Mouse (Mus musculus) C2C12 (cell line): ENCODE results near the gene Wdr18. TPM values are rescaled to one million over a fixed set of nuclear protein-coding genes. Genes with fewer than 3 reads are reported as not detected.

ENCODE experiments used
- H3K27me3 ChIP-seq: one replicate; pipeline ENCODE4 v1.6.1; 2011; ENCODE audit not compliant: control insufficient read depth, insufficient read depth, insufficient read length
- H3K36me3 ChIP-seq: one replicate; pipeline ENCODE4 v1.6.1; 2011; ENCODE audit not compliant: control insufficient read depth, insufficient read depth
- H3K4me3 ChIP-seq: one replicate; pipeline ENCODE4 v1.5.1; 2011; ENCODE audit warnings: mild to moderate bottlenecking, control low read depth; ENCODE audit not compliant: poor library complexity, insufficient read depth, severe bottlenecking
- H3K79me2 ChIP-seq: one replicate; pipeline ENCODE4 v1.6.1; 2011; ENCODE audit not compliant: control insufficient read depth, insufficient read depth
- H3K79me3 ChIP-seq: one replicate; pipeline ENCODE4 v1.6.1; 2011; ENCODE audit warnings: low read depth, control low read depth
- H3ac ChIP-seq: one replicate; pipeline ENCODE3; 2011; ENCODE audit warnings: low read depth; ENCODE audit not compliant: control insufficient read depth, insufficient read length
- CEBPB ChIP-seq: IDR thresholded peaks from one replicate; pipeline ENCODE4 v1.6.1; 2011; ENCODE audit warnings: low read depth, mild to moderate bottlenecking, control low read depth, moderate library complexity
- CTCF ChIP-seq: IDR thresholded peaks from one replicate; pipeline ENCODE4 v1.5.1; 2011; ENCODE audit not compliant: control insufficient read depth, insufficient read depth, insufficient read length
- FOSL1 ChIP-seq: IDR thresholded peaks from one replicate; pipeline ENCODE4 v1.8.0; 2011; ENCODE audit warnings: mild to moderate bottlenecking, low read length; ENCODE audit not compliant: poor library complexity, insufficient read depth, severe bottlenecking
- MAX ChIP-seq: IDR thresholded peaks from one replicate; pipeline ENCODE4 v1.6.1; 2011; ENCODE audit warnings: mild to moderate bottlenecking, control low read depth
- MYOD1 ChIP-seq: IDR thresholded peaks from one replicate; pipeline ENCODE4 v1.6.1; 2011; ENCODE audit warnings: low read depth; ENCODE audit not compliant: control insufficient read depth, insufficient read length
- MYOG ChIP-seq: IDR thresholded peaks from one replicate; pipeline ENCODE4 v1.6.1; 2011; ENCODE audit not compliant: control insufficient read depth, insufficient read length; ENCODE audit errors: extremely low read depth
- USF1 ChIP-seq: IDR thresholded peaks from one replicate; pipeline ENCODE4 v1.6.1; 2011; ENCODE audit warnings: low read depth, mild to moderate bottlenecking, control low read depth, moderate library complexity
- polyA plus RNA-seq: library from polyadenylated mRNA; unstranded; fragments of >200 nt; fragmentation: generic; extraction: Trizol; gene quantifications from one replicate; pipeline ENCODE4 v1.2.1, GENCODE M21; 2012; ENCODE audit warnings: missing spikeins

Gene Wdr18
- polyA plus RNA-seq, 1 experiment: 48.6 TPM

DNA sequence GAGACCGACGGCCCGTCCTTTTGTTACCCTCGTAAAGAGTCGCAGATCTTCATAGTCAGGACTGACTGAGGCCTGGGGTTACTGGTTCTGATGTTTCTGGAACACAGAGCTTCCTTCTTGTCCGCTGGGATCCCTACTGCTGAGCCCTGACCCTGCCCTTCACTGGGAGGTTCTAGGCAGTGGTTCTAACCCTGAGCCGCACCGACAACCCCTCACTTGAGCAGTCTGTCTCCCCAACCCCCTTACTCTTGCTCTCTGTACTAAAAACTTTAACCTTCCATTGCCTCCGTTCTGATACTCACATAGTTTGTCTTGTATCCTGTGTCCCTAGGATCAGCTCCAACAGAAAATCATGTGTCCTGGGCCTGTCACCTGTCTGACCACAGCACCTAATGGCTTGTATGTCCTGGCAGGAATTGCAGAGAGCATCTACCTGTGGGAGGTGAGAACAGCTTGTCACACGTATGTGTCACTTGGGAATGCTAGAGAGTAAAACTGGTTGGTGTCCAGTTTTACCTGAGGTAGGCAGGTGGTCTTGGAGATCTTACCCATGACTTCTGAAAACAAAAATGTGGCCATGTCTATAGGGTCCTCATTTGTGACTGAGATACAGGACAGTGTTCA, 831 bp downstream of the Wdr18 start:
- TF ChIP-seq USF1 (no peak), CEBPB (no peak), CTCF (no peak)
- H3ac ChIP-seq: peak overlapping the region; percentile 99
- peaks cover 38% of the 10 kb centered on the region for H3K36me3 ChIP-seq
- no peaks in the 10 kb centered on the region for H3K27me3 ChIP-seq
- H3K4me3 ChIP-seq: peak overlapping the region; percentile 98
- peaks cover 32% of the 10 kb centered on the region for H3K79me2 ChIP-seq
- peaks cover 20% of the 10 kb centered on the region for H3K79me3 ChIP-seq

GRCm38 (mm10) chr10:79964727-79965126, 4.8 kb downstream of the Wdr18 start:
- H3K36me3 ChIP-seq: peaks cover 64% of the 10 kb centered on the region
- H3K4me3 ChIP-seq: no peak overlapping the region
- H3K79me2 ChIP-seq: peaks cover 32% of the 10 kb centered on the region
- TF ChIP-seq FOSL1 (no peak), CTCF (no peak), USF1 (no peak), MYOG (no peak), CEBPB (no peak), MYOD1 (no peak), MAX (no peak)
- no peaks in the 10 kb centered on the region for H3K27me3 ChIP-seq
- H3K79me3 ChIP-seq: peaks cover 20% of the 10 kb centered on the region
- H3ac ChIP-seq: no peak overlapping the region

DNA sequence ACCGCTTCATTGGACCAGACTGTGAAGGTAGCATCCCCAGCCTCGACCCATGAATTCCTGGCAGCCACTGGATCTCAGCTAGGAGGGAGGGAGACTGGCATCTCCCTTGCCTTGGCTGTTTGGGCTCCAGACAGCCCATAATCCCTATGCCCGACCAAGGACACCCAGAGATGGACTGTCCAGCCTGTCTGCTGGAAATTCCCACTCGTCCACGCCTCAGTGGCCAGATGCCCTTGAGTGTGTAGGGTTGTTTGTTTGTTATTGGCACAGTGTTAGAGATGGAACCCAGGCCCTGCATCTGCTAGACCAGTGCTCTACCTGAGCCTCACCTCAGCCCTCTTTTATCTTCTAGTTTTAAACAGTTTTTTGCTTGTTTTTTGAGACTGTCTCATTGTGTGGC, 5.4 kb downstream of the Wdr18 start:
- TF ChIP-seq MYOG (no peak), FOSL1 (no peak), USF1 (no peak), CEBPB (no peak), MYOD1 (no peak), MAX (no peak)
- H3K79me2 ChIP-seq: peaks cover 28% of the 10 kb centered on the region
- H3K79me3 ChIP-seq: peaks cover 16% of the 10 kb centered on the region
- no peaks in the 10 kb centered on the region for H3K27me3 ChIP-seq
- H3ac ChIP-seq: no peak overlapping the region
- no peak overlapping the region for H3K4me3 ChIP-seq
- peaks cover 64% of the 10 kb centered on the region for H3K36me3 ChIP-seq

DNA sequence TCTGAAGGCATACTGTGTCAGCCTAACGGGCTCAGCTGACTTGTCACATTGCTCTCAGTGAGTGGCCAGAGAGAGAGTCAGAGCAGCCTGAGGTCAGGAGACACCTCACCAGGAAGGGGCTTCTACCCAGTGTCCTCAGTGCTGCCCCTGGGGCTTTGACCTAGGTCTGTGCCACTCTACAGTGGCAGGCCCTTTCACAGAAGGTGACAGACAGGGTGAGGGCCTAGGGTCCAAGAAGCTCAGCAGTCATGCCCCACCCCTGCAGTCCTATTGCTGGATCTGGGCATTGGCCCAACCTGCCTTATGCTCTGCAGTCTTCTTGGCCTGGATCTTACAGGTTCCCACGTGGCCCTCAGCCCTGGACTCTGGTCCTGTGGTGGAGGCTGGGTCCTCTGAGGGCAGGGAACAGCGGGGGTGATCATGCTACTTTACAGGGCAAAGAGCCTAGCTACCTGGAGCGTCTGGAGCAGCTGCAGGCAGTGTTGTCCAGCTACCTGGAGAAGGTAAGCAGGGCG, 7.0 kb downstream of the Wdr18 start:
- H3ac ChIP-seq: no peak overlapping the region
- TF ChIP-seq CTCF: no peak
- TF ChIP-seq FOSL1: no peak
- TF ChIP-seq MYOG: no peak
- no peak for TF ChIP-seq MYOD1
- TF ChIP-seq MAX: no peak
- no peak for TF ChIP-seq USF1
- no peak for TF ChIP-seq CEBPB
- peaks cover 55% of the 10 kb centered on the region for H3K36me3 ChIP-seq
- peaks cover 3% of the 10 kb centered on the region for H3K79me3 ChIP-seq
- H3K79me2 ChIP-seq: peaks cover 12% of the 10 kb centered on the region
- no peak overlapping the region for H3K4me3 ChIP-seq
- peaks cover 3% of the 10 kb centered on the region for H3K27me3 ChIP-seq

DNA sequence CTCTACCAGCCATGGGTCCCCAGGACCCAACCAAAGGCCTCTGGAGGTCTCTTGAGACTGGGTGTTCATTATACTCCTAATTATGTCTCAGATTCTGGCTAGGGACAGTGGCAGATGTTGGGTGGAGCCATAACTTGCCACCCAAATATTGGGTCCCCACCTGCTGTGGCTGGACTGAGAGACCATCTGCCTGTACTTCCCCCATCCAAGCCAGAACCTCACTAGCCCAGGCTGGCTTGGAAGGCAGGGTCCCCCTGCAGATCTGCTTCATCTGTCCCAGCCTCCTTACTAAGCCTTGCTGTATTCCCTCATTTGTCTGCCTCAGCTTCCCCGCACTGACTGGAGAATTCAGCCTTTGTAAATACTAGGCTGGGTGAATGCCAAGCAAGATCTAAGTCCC, 8.2 kb downstream of the Wdr18 start:
- Histone ChIP-seq H3ac (no peak overlapping the region), H3K27me3 (peaks cover 3% of the 10 kb centered on the region), H3K79me3 (no peaks in the 10 kb centered on the region), H3K4me3 (no peak overlapping the region), H3K79me2 (no peaks in the 10 kb centered on the region), H3K36me3 (peaks cover 42% of the 10 kb centered on the region)
- no peak for TF ChIP-seq MYOG

GRCm38 (mm10) chr10:79969124-79969568, 9.2 kb downstream of the Wdr18 start:
- no peak overlapping the region for H3ac ChIP-seq
- H3K79me2 ChIP-seq: no peaks in the 10 kb centered on the region
- H3K36me3 ChIP-seq: peaks cover 36% of the 10 kb centered on the region

More at GRCm38 (mm10) chr10:79969124-79969568, 9.2 kb downstream of the Wdr18 start:
- no peaks in the 10 kb centered on the region for H3K79me3 ChIP-seq
- TF ChIP-seq USF1 (no peak), CTCF (no peak), MAX (no peak), CEBPB (no peak), MYOD1 (no peak), FOSL1 (no peak), MYOG (no peak)
- H3K27me3 ChIP-seq: peaks cover 3% of the 10 kb centered on the region
- H3K4me3 ChIP-seq: no peak overlapping the region
